Mouse (Mus musculus) kidney, postnatal 25 days (tissue): ENCODE measurements around the gene Stx8.

Experiments used
- DNase-seq, 2 experiments: peaks; one replicate each; pipeline ENCODE4 v3.0.0; 2021; ENCODE audit warnings: mixed read lengths in 2 of 2

Stx8 gene

GRCm38 (mm10) chr11:68201811-68202459, 235.9 kb downstream of the Stx8 start:
- DNase-seq, result no peak

GRCm38 (mm10) chr11:68202561-68202960, 236.6 kb downstream of the Stx8 start:
- DNase-seq, result no peak

- no peak for DNase-seq
Measured at GRCm38 (mm10) chr11:68203658-68204315, 237.8 kb downstream of the Stx8 start.

GRCm38 (mm10) chr11:68204407-68204806, 238.4 kb downstream of the Stx8 start:
- DNase-seq, result no peak

GRCm38 (mm10) chr11:68205572-68206229, 239.7 kb downstream of the Stx8 start:
- no peak for DNase-seq

- DNase-seq, result no peak
Measured at GRCm38 (mm10) chr11:68208023-68208422, 242.0 kb downstream of the Stx8 start.

- DNase-seq, result peak; percentile 26 to 64
Measured at GRCm38 (mm10) chr11:68208582-68208981, 242.6 kb downstream of the Stx8 start.

GRCm38 (mm10) chr11:68209506-68209905, 243.5 kb downstream of the Stx8 start:
- no peak for DNase-seq

GRCm38 (mm10) chr11:68210714-68211113, 244.7 kb downstream of the Stx8 start:
- DNase-seq, result peak in 1 of 2 experiments; percentile 63

- peak; percentile 67 to 75 for DNase-seq
Measured at GRCm38 (mm10) chr11:68211924-68212578, 246.1 kb downstream of the Stx8 start.

GRCm38 (mm10) chr11:68213896-68214295, 247.9 kb downstream of the Stx8 start:
- DNase-seq, result peak; percentile 48 to 74

- DNase-seq, result no peak
Measured at GRCm38 (mm10) chr11:68214496-68215205, 248.7 kb downstream of the Stx8 start.

GRCm38 (mm10) chr11:68215206-68215912, 249.4 kb downstream of the Stx8 start:
- peak; percentile 73 to 86 for DNase-seq

GRCm38 (mm10) chr11:68216041-68216440, 250.0 kb downstream of the Stx8 start:
- no peak for DNase-seq

GRCm38 (mm10) chr11:68220733-68221132, 254.7 kb downstream of the Stx8 start:
- DNase-seq, result no peak

GRCm38 (mm10) chr11:68222209-68222608, 256.2 kb downstream of the Stx8 start:
- DNase-seq, result no peak

- no peak for DNase-seq
Measured at GRCm38 (mm10) chr11:68223143-68223542, 257.1 kb downstream of the Stx8 start.

- no peak for DNase-seq
Measured at GRCm38 (mm10) chr11:68226654-68227057, 260.7 kb downstream of the Stx8 start.

GRCm38 (mm10) chr11:68227837-68228236, 261.8 kb downstream of the Stx8 start:
- DNase-seq, result no peak

GRCm38 (mm10) chr11:68228941-68229665, 263.1 kb downstream of the Stx8 start:
- DNase-seq, result no peak

GRCm38 (mm10) chr11:68231558-68231957, 265.6 kb downstream of the Stx8 start:
- no peak for DNase-seq
